Mouse (Mus musculus) bone marrow macrophage, adult 2 months (primary cell): ENCODE data around the gene Rccd1.

Experiments used
- CTCF ChIP-seq: IDR thresholded peaks from 2 replicates; pipeline ENCODE4 v1.5.1; 2012; ENCODE audit warnings: low read depth, mild to moderate bottlenecking, low read length, moderate library complexity
- POLR2A ChIP-seq: IDR thresholded peaks from 2 replicates; pipeline ENCODE4 v1.6.1; 2012; ENCODE audit warnings: mild to moderate bottlenecking, low read depth, low read length, borderline replicate concordance

GRCm38 (mm10) chr7:80297041-80297440, 27.2 kb downstream of the Rccd1 start:
- TF ChIP-seq CTCF (no peak), POLR2A (no peak)
